Mouse (Mus musculus) embryo, embryonic 11.5 days (tissue): ENCODE measurements around the gene Safb2.

Experiments used
- DNase-seq: peaks from one replicate; pipeline ENCODE4 v3.0.0-alpha.2; 2012; ENCODE audit warnings: low read depth, low spot score

The Safb2 gene

DNA sequence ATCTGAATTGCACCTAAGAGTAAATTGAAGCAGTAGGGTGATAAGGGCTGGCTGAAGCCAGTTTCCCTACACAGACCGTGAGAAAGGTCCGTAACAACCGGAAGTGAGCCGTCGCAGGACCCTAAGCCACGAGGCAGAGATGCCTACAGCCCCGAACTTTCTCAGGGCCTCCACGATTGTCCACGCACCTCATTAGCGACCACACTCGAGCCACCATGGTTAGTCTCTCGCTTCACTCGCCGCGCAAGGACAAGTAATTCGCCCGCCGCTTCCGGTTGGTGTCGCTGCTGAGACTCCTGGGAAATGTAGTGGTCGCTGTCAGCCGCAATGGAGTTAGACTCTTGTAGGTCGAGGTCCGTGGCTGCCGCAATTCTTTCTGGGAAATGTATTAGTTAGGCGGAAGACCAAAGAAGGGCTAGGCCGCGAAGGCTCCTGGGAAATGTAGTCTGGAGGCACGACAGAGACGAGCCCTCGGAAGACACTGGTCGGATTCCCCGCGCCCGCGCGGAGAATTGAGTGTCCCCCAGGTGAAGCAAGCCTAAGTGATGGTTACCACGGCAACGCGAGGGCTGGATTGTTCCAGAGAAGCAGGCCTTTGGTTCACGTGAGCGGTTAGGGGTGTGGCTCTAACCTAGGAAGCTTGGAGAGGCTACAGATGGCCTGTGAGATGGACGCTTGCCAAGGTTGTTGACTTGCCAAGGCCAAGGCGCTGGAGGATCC lies 25.2 kb upstream of the Safb2 start, which contains the start of gene 2410015M20Rik:
Gene 2410015M20Rik, minus strand, starts transcription at position 320 of the 720 bp plus-strand sequence.
- peak; percentile 88 for DNase-seq

- no peak for DNase-seq
Observed at GRCm38 (mm10) chr17:56608699-56609098, 24.3 kb upstream of the Safb2 start.

- DNase-seq: no peak
Observed at GRCm38 (mm10) chr17:56607521-56608062, 23.2 kb upstream of the Safb2 start.

DNA sequence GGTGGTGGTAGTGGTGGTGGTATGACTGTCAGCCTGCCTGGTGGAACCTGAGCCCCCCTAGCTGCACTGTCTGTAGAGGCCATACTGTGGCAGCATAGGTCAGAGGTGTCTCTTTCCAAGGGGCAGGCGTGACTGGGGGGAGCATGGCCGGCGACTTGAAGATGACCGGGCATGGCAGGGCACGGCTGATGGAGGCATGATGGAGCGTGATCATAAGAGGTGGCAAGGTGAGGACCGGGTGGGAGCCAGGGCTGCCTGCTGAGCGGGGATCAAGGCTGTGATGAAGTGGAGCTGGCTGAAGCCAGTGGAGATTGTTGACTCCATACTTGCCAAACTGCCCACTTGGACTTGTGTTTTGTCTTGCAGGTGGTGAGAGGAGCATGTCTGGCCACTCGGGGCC lies 21.0 kb upstream of the Safb2 start:
- DNase-seq: no peak

- DNase-seq: no peak
Observed at GRCm38 (mm10) chr17:56604422-56604821, 20.0 kb upstream of the Safb2 start.

DNA sequence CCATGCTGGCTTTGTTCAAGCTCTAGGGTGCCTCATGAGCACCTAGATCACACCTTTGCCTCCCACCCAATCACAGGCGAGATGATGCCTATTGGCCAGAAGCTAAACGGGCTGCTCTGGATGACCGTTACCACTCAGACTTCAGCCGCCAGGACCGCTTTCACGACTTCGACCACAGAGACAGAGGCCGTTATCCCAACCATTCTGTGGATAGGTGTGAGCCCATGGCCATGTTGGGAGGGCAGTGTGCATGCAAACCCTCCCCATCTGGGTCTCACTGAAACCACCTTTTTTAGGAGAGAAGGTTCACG lies 19.6 kb upstream of the Safb2 start:
- DNase-seq: no peak

GRCm38 (mm10) chr17:56603186-56604069 lies 19.0 kb upstream of the Safb2 start:
- no peak for DNase-seq

DNA sequence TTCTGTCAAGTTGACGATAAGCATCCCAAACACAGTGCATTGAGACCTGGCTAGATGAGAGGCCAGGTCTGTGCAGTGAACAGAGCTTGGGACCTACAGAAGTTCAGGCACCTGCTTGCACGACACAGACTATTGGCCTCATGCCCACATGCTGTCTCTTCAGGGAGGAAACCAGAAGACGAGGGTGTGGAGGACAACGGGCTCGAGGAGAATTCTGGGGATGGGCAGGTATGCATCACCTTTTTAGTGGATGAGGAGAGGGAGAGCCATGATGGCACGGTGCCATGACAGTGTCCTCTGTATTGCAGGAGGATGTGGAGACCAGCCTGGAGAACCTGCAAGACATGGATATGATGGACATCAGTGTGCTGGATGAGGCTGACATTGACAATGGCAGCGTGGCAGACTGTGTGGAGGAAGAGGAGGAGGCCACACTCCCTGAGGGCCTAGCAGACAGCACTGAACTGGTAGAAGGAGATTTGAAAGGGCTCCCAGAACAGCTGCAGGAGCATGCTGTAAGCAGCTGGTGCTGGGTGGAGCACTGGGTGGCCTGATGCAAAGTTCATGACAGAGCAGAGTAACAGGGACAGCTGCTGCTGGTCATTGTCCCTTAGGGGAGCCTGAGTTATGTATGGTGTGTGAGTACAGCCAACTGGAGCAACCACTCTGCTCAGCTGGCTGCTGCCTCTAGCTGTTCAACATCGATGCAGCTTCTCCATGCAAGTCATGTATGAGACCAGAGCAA lies 9.3 kb upstream of the Safb2 start:
- no peak for DNase-seq

DNA sequence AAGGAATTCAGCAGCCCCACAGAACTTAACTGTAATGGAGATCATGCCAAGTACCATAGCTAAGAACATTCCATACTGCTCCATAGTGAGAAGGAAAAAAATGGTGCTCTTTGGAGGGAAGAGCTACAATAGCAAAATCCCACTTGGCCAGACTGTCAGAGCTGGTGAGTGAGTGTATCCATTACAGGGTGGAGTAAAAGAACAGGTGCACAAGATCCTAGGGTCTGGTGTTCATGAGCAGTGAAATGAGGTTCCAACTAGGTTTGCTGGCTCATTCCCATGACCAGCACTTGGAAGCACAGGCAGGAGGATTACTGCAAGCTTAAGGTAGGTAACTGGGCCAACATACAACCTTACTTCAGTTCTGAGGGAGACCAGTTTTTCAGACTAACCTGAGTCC lies 8.2 kb upstream of the Safb2 start:
- DNase-seq: no peak

DNA sequence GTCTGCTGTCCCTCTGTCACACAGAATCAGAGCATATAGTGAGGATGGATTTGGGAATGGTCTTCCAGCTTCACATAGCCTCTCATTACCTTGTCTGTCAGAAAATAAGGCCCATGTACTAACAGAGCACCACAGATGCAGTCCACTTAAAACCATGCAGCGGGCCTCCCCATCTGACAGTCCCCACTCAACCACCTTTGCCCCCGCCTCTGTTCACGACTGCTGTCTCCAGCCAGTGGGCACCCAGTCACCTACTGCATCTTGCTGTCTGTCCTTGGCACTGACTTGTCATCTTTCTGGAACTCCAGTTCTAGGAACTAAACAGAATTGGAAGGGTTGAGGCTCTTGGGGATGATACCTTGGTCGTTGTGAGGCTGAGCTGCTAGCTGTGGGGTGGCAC lies 4.5 kb upstream of the Safb2 start:
- no peak for DNase-seq

DNA sequence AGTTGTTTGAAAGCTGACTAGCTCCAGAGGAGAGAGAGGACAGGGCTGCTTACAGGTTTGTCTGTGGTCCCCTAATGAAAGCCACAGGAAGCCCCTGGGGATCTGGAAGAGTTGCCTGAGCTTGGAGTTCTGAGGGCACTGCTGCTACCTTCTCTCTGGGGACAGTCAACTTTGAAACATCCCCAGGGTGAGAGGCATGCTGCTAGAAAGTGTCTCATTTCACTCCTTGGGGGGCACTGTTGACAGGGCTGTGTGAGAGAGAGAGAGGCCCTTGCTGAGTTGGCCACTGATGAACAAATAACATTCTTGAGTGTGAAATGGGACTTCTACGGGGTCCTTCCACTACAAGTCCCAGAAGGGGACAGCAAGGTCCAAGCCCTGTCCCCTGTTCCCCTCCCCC lies 3.4 kb upstream of the Safb2 start:
- no peak for DNase-seq

DNA sequence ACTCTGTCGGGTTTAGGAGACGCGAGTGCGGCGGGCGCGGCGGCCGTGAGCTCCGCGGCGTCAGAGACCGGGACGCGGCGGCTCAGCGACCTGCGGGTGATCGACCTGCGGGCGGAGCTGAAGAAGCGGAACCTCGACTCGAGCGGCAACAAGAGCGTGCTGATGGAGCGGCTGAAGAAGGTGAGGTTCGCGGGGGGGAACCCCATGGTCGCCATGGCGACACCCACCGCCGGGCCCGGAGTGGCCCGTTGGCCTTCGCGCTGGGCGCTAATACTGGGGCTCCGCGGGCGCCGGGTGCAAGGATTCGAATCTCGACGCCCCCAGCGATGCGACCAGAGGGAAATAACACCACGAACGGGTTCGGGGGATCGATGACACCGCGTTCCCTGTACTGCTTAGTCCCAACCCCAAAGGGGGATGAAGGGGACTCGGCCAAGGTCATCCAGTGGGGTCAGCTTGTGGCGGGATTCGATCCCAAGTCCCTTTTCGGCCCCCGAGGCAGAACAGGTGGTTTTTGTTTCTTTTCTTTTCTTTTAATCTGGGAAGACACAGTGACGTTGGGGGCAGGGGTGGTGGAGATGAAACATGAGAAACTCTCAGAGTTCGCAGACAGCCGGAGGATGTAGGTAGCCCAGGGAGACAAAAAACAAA lies 911 bp upstream of the Safb2 start:
- peak; percentile 14 for DNase-seq

GRCm38 (mm10) chr17:56583611-56584256 lies 651 bp downstream of the Safb2 start:
- DNase-seq: no peak

GRCm38 (mm10) chr17:56583071-56583470 lies 1.3 kb downstream of the Safb2 start:
- DNase-seq: no peak

DNA sequence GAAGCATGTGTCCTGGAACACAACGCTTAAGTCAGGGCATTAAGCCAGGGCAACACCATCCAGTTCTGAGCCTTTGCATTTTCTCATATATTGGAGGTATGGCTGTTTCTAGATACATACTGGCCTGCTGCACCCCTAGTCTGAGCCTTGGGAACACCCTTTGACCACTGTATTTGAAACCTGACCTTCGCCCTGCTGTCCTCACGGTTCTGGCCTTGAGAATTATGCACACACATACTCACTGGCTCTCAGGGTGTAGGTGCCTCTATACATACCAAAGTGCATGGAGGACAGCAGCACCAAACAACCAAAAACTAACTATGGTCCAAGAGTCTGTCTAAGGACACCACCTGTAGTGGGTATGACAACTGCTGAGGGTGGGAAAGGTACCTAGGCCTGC lies 11.4 kb downstream of the Safb2 start:
- DNase-seq: no peak

DNA sequence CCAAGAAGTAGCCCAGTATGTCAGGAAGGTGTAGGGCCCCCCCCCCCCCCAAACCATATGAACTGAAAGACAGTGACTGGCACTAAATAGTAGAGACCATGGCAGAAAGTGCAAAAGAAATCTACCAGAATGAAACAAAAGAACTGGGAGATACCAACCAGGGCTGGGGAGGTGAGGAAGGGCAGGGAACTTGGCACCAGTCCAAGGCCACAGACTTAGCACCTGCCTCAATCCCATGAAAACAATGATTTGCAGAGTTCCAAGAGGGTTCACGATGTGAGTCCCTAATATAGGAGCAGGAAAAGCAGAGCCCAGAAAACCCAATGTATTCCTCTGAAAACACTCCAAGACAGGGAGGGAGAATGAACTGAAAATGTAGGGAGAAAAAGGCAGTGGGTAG lies 12.2 kb downstream of the Safb2 start:
- DNase-seq: no peak

DNA sequence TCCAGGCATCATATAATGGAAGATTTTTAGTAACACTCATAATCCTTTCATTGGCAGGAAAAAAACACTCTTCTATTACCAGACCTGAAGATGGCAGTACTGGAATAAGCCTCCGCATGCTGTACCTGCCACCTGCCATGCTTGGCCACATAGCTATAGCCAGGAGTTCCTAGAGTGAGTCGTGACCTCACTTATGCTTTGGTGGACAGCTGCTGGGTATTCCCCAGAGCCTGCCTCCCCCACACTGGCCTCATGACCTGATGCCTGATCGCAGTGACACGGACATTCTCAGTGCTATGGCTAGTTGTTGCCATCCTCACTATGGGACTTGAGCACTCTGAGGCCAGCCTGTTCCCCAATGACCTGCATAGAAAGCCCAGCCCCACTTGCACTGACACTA lies 14.1 kb downstream of the Safb2 start:
- no peak for DNase-seq

DNA sequence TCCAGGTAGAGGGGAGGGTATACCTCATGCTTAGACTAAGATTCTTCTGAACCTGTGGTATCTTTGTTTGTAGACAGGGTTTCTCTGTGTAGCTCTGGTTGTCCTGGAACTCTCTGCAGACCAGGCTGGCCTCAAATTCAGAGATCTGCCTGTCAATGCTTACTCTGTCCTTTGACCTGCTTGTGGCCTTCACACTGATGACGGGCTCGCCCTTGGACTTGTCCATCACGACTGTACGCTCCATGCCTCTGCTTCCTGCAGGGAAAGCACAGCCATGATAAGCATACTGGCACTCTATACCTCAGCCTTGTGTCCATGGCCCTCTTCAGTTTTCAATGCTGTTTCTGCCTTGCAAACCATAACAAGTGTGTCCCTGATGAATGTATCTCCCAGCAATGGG lies 17.0 kb downstream of the Safb2 start:
- no peak for DNase-seq

DNA sequence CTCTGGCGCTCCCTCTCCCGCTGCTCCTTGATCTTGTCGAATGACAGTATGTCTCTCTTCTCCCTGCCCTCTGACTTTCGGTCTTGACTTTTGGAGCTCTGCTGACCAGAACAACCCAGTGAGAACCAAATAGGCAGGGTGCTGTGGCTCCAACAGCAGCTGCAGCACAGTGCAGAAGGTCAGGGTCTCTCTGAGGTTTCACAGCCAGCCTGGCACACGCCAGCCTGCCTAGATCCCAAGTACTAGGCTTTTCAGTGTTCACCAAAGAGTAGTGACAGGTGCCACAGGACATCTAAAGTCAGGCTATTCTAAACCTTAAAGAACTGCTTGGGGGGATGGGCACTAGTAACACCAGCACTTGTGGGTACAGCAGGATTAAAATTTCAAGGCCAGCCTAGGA lies 17.5 kb downstream of the Safb2 start:
- DNase-seq: no peak

DNA sequence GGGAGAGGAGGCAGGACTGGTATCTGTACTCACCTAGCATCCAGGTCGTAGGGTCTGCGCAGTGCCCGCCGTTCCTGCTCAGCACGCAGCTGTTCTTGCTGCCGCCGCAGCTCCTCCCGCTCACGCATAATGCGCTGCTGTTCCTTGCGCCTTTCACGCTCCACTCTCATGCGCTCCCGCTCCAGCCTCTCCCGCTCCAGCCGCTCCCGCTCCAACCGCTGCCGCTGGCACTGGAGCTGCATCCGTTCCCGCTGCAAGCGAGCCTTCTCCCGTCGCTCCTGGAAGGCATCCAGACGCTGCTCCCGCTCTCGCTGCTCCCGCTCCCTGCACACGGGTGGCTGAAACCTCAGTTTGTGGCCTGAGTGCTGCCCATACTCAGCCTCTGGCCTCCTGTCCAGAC lies 18.1 kb downstream of the Safb2 start:
- no peak for DNase-seq

DNA sequence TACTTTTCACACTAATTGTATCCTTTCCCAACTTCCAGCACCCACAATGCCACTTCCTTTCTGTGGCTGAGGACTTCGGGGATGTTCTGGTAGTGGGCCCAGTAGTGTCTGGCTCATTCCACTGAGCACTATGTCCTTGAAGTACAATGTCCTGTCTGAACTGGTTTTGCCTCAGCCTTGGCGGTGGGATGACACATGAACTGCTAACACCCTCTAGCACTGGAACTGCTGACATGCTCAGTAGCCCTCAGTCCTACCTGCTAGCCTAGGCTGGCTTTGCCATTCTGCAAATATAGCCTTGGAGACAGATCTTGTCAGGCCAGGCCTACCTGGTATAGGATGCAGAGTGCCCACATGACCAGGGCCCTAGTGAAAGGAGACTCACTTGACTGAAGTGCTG lies 22.5 kb downstream of the Safb2 start:
- DNase-seq: no peak
